Mouse (Mus musculus) lung, adult 2 months (tissue): ENCODE results near the gene Zfp184. TPM values are rescaled to one million over a fixed set of nuclear protein-coding genes. Genes with fewer than 3 reads are reported as not detected.
"Not testable (repeated sequence)": the region's sequence is repeated elsewhere in the genome, so short reads cannot be mapped to it uniquely, and the experiment has no call there.

ENCODE experiments used
- DNase-seq: peaks from one replicate; pipeline ENCODE4 v3.0.0; 2022
- H3K4me1 ChIP-seq: fragments of 200-500 bp; 2 replicates; pipeline ENCODE4 v1.6.1; 2011; ENCODE audit warnings: low read length; ENCODE audit not compliant: control insufficient read depth, insufficient read depth
- H3K4me3 ChIP-seq: fragments of 200-500 bp; replicated peaks from 2 replicates; pipeline ENCODE3; 2011; ENCODE audit warnings: low read depth, mild to moderate bottlenecking, control low read depth, low read length; ENCODE audit errors: extremely low read depth
- CTCF ChIP-seq: fragments of 200-500 bp; IDR thresholded peaks from 2 replicates; pipeline ENCODE4 v1.5.1; 2011; ENCODE audit warnings: mild to moderate bottlenecking, low read length, control low read depth; ENCODE audit not compliant: insufficient read depth
- POLR2A ChIP-seq: fragments of 200-500 bp; IDR thresholded peaks from 2 replicates; pipeline ENCODE4 v1.6.1; 2011; ENCODE audit warnings: low read depth, mild to moderate bottlenecking, control low read depth, low read length, borderline replicate concordance; ENCODE audit errors: extremely low read depth
- WGBS: fragments of 180-500 bp; shearing (Covaris S2); methylation state at CpG from one replicate; pipeline ENCODE4 v1.1.7; 2018; 5-methylcytosine and 5-hydroxymethylcytosine counted together
- polyA plus RNA-seq: library from polyadenylated mRNA; depleted of rRNA; stranded (reverse); fragments of >200 nt; gene quantifications from 2 replicates; pipeline ENCODE4 v1.2.3, GENCODE M21; 2012; rRNA removed

Zfp184 gene
- 0.53 and 0.60 TPM in 2 replicates for polyA plus RNA-seq

- no peak for TF ChIP-seq CTCF
- TF ChIP-seq POLR2A = peak; percentile 16; the same call in 1 of the 2 replicates
- DNase-seq = peak; percentile 82
- H3K4me1 ChIP-seq = peaks cover 3% of the 10 kb centered on the region
- peak within 1 kb of the TSS; percentile 85 for H3K4me3 ChIP-seq
- under 1% methylated on average over 50 of the region's 50 CpGs for WGBS
These were observed at the start of gene Zfp184 for GRCm38 (mm10) chr13:21944926-21945740. Gene Zfp184, plus strand, starts transcription at chr13:21945094.

- DNase-seq = no peak
- Histone ChIP-seq H3K4me3 (no peak overlapping the region), H3K4me1 (no peaks in the 10 kb centered on the region)
- no peak for TF ChIP-seq CTCF
- no peak for TF ChIP-seq POLR2A
- 11% methylated on average over 24 of the region's 24 CpGs for WGBS
These were observed 48.2 kb upstream of the Zfp184 start for GRCm38 (mm10) chr13:21896549-21897244.

GRCm38 (mm10) chr13:21897245-21897634 is 47.7 kb upstream of the Zfp184 start:
- Histone ChIP-seq H3K4me3 (no peak overlapping the region), H3K4me1 (no peaks in the 10 kb centered on the region)
- TF ChIP-seq CTCF = no peak
- TF ChIP-seq POLR2A = no peak
- no peak for DNase-seq
- WGBS = 5% methylated on average over 11 of the region's 11 CpGs

- not testable (repeated sequence) for H3K4me3 ChIP-seq, H3K4me1 ChIP-seq, DNase-seq
- WGBS = 83% methylated on average over 9 of the region's 9 CpGs
These were observed 43.9 kb upstream of the Zfp184 start for GRCm38 (mm10) chr13:21900870-21901565.

GRCm38 (mm10) chr13:21903500-21903899 is 41.4 kb upstream of the Zfp184 start:
- no peak for DNase-seq
- Histone ChIP-seq H3K4me3 (no peak overlapping the region), H3K4me1 (no peaks in the 10 kb centered on the region)
- no peak for TF ChIP-seq POLR2A
- TF ChIP-seq CTCF = no peak
- 31% methylated on average over 3 of the region's 3 CpGs for WGBS

GRCm38 (mm10) chr13:21904090-21904489 is 40.8 kb upstream of the Zfp184 start:
- not testable (repeated sequence) for DNase-seq, H3K4me1 ChIP-seq, H3K4me3 ChIP-seq
- WGBS = 79% methylated on average over 4 of the region's 4 CpGs

GRCm38 (mm10) chr13:21906301-21906700 is 38.6 kb upstream of the Zfp184 start:
- Histone ChIP-seq H3K4me1 (no peaks in the 10 kb centered on the region), H3K4me3 (no peak overlapping the region)
- DNase-seq = no peak
- TF ChIP-seq POLR2A = no peak
- no peak for TF ChIP-seq CTCF
- WGBS = 70% methylated on average over 7 of the region's 7 CpGs

GRCm38 (mm10) chr13:21906946-21907806 is 37.7 kb upstream of the Zfp184 start:
- no peak overlapping the region for H3K4me3 ChIP-seq
- 48% methylated on average over 22 of the region's 22 CpGs for WGBS
- no peak for DNase-seq
- TF ChIP-seq CTCF (no peak), POLR2A (no peak)
- H3K4me1 ChIP-seq = no peaks in the 10 kb centered on the region

GRCm38 (mm10) chr13:21907807-21908155 is 37.1 kb upstream of the Zfp184 start:
- WGBS = 62% methylated on average over 6 of the region's 6 CpGs
- not testable (repeated sequence) for DNase-seq, H3K4me3 ChIP-seq, H3K4me1 ChIP-seq
